Mouse (Mus musculus): ENCODE results near the gene Zmiz2. TPM values are rescaled to one million over a fixed set of nuclear protein-coding genes. Genes with fewer than 3 reads are reported as not detected.
"Not testable (repeated sequence)": the region's sequence is repeated elsewhere in the genome, so short reads cannot be mapped to it uniquely, and the experiment has no call there.

Zmiz2 gene
- polyA plus RNA-seq, 1 experiment from 2014 or later = 9.9 TPM

GRCm38 (mm10) chr11:6404699-6405566 is 16.1 kb downstream of the Zmiz2 start:
- no peak overlapping the region for H3K4me3 ChIP-seq (replicated peaks; ENCODE audit: low read depth, low read length)

GRCm38 (mm10) chr11:6405591-6406081 is 16.8 kb downstream of the Zmiz2 start:
- ATAC-seq (replicated peaks; ENCODE audit: low FRiP score, low read depth) (no peak; the same call in 1 of the 2 replicates), DNase-seq (ENCODE audit: low spot score) (peak; percentile 64)
- 34% methylated on average over 4 of the region's 4 CpGs for WGBS
- Histone ChIP-seq H3K27me3 (ENCODE audit: insufficient read depth, low read length) (no peaks in the 10 kb centered on the region), H3K9ac (ENCODE audit: low read depth, low read length) (peak overlapping the region; percentile 37; the same call in 1 of the 2 replicates), H3K4me2 (ENCODE audit: low read length) (no peak overlapping the region), H3K36me3 (ENCODE audit: insufficient read depth, low read length) (peaks cover 45% of the 10 kb centered on the region), H3K4me3 (replicated peaks; ENCODE audit: low read depth, low read length) (no peak overlapping the region), H3K9me3 (replicated peaks; ENCODE audit: low read length) (no peaks in the 10 kb centered on the region), H3K4me1 (replicated peaks; ENCODE audit: insufficient read depth, low read length) (peaks cover 26% of the 10 kb centered on the region; the same call in 1 of the 2 replicates), H3K27ac (peak overlapping the region; percentile 89)
- TF ChIP-seq CTCF (IDR thresholded peaks at IDR 0.05; ENCODE audit: low read depth) = no peak

More at GRCm38 (mm10) chr11:6404699-6405566, 16.1 kb downstream of the Zmiz2 start:
- ATAC-seq (replicated peaks; ENCODE audit: low FRiP score, low read depth) (no peak; the same call in 1 of the 2 replicates), DNase-seq (ENCODE audit: low spot score) (no peak)
- no peak overlapping the region for H3K4me2 ChIP-seq (ENCODE audit: low read length)
- TF ChIP-seq CTCF (IDR thresholded peaks at IDR 0.05; ENCODE audit: low read depth) = no peak
- H3K9me3 ChIP-seq (replicated peaks; ENCODE audit: low read length) = no peaks in the 10 kb centered on the region
- peaks cover 26% of the 10 kb centered on the region; the same call in 1 of the 2 replicates for H3K4me1 ChIP-seq (replicated peaks; ENCODE audit: insufficient read depth, low read length)
- H3K27ac ChIP-seq = peak overlapping the region; percentile 89
- 72% methylated on average over 9 of the region's 9 CpGs for WGBS
- H3K27me3 ChIP-seq (ENCODE audit: insufficient read depth, low read length) = no peaks in the 10 kb centered on the region
- peak overlapping the region; percentile 37; the same call in 1 of the 2 replicates for H3K9ac ChIP-seq (ENCODE audit: low read depth, low read length)
- peaks cover 51% of the 10 kb centered on the region for H3K36me3 ChIP-seq (ENCODE audit: insufficient read depth, low read length)

GRCm38 (mm10) chr11:6406251-6407161 is 17.6 kb downstream of the Zmiz2 start:
- 13% methylated on average over 14 of the region's 14 CpGs for WGBS
- DNase-seq (ENCODE audit: low spot score) (peak; percentile 93), ATAC-seq (replicated peaks; ENCODE audit: low FRiP score, low read depth) (peak; percentile 69)
- H3K27me3 ChIP-seq (ENCODE audit: insufficient read depth, low read length) = no peaks in the 10 kb centered on the region
- H3K9ac ChIP-seq (ENCODE audit: low read depth, low read length) = peak overlapping the region; percentile 5; the same call in 1 of the 2 replicates
- H3K9me3 ChIP-seq (replicated peaks; ENCODE audit: low read length) = no peaks in the 10 kb centered on the region
- peak overlapping the region; percentile 89 for H3K27ac ChIP-seq
- H3K4me2 ChIP-seq (ENCODE audit: low read length) = peak overlapping the region; percentile 16
- TF ChIP-seq CTCF (IDR thresholded peaks at IDR 0.05; ENCODE audit: low read depth) = no peak
- peaks cover 26% of the 10 kb centered on the region; the same call in 1 of the 2 replicates for H3K4me1 ChIP-seq (replicated peaks; ENCODE audit: insufficient read depth, low read length)
- H3K36me3 ChIP-seq (ENCODE audit: insufficient read depth, low read length) = peaks cover 37% of the 10 kb centered on the region
- no peak overlapping the region for H3K4me3 ChIP-seq (replicated peaks; ENCODE audit: low read depth, low read length)

- WGBS = 65% methylated on average over 3 of the region's 3 CpGs
- Histone ChIP-seq H3K4me1 (replicated peaks; ENCODE audit: insufficient read depth, low read length) (peaks cover 26% of the 10 kb centered on the region; the same call in 1 of the 2 replicates), H3K27ac (no peak overlapping the region), H3K9ac (ENCODE audit: low read depth, low read length) (no peak overlapping the region), H3K4me3 (replicated peaks; ENCODE audit: low read depth, low read length) (no peak overlapping the region), H3K27me3 (ENCODE audit: insufficient read depth, low read length) (no peaks in the 10 kb centered on the region), H3K36me3 (ENCODE audit: insufficient read depth, low read length) (peaks cover 30% of the 10 kb centered on the region), H3K4me2 (ENCODE audit: low read length) (no peak overlapping the region), H3K9me3 (replicated peaks; ENCODE audit: low read length) (no peaks in the 10 kb centered on the region)
- ATAC-seq (replicated peaks; ENCODE audit: low FRiP score, low read depth) = no peak
- DNase-seq (ENCODE audit: low spot score) = no peak
- TF ChIP-seq CTCF (IDR thresholded peaks at IDR 0.05; ENCODE audit: low read depth) = no peak
Measured at GRCm38 (mm10) chr11:6407162-6407621, 18.3 kb downstream of the Zmiz2 start.

GRCm38 (mm10) chr11:6410050-6410602 is 21.3 kb downstream of the Zmiz2 start:
- H3K4me2 ChIP-seq (ENCODE audit: low read length) = no peak overlapping the region
- no peak overlapping the region for H3K4me3 ChIP-seq (replicated peaks; ENCODE audit: low read depth, low read length)
- H3K9ac ChIP-seq (ENCODE audit: low read depth, low read length) = no peak overlapping the region
- no peaks in the 10 kb centered on the region for H3K9me3 ChIP-seq (replicated peaks; ENCODE audit: low read length)
- peaks cover 19% of the 10 kb centered on the region; the same call in 1 of the 2 replicates for H3K4me1 ChIP-seq (replicated peaks; ENCODE audit: insufficient read depth, low read length)
- DNase-seq (ENCODE audit: low spot score) = no peak
- H3K27ac ChIP-seq = no peak overlapping the region
- H3K36me3 ChIP-seq (ENCODE audit: insufficient read depth, low read length) = peaks cover 4% of the 10 kb centered on the region
- TF ChIP-seq CTCF (IDR thresholded peaks at IDR 0.05; ENCODE audit: low read depth) = no peak
- WGBS = 43% methylated on average over 5 of the region's 5 CpGs
- no peaks in the 10 kb centered on the region for H3K27me3 ChIP-seq (ENCODE audit: insufficient read depth, low read length)
- ATAC-seq (replicated peaks; ENCODE audit: low FRiP score, low read depth) = no peak

- peaks cover 13% of the 10 kb centered on the region; the same call in 1 of the 2 replicates for H3K4me1 ChIP-seq (replicated peaks; ENCODE audit: insufficient read depth, low read length)
- not testable (repeated sequence) for H3K9ac ChIP-seq (ENCODE audit: low read depth, low read length); H3K36me3 ChIP-seq (ENCODE audit: insufficient read depth, low read length); DNase-seq (ENCODE audit: low spot score); H3K27ac ChIP-seq; H3K4me2 ChIP-seq (ENCODE audit: low read length); H3K9me3 ChIP-seq (replicated peaks; ENCODE audit: low read length); H3K4me3 ChIP-seq (replicated peaks; ENCODE audit: low read depth, low read length); H3K27me3 ChIP-seq (ENCODE audit: insufficient read depth, low read length); ATAC-seq (replicated peaks; ENCODE audit: low FRiP score, low read depth)
- 94% methylated on average over 5 of the region's 5 CpGs for WGBS
Measured at GRCm38 (mm10) chr11:6410755-6411154, 21.9 kb downstream of the Zmiz2 start.

All from kidney, postnatal 0 days (tissue).